10 mouse cellular contexts compared by ENCODE assay signal in genomic region chr14:24008252-24008651, GRCm38 (mm10). TPM values are rescaled to one million over a fixed set of nuclear protein-coding genes. Genes with fewer than 3 reads are reported as not detected.
DNase-seq lines count a peak whose midpoint lies in the region; ATAC-seq and TF ChIP-seq lines count a peak whose summit lies in the region.
"Had no signal": no experiment of that assay in that cellular context is flagged by ENCODE, and none has a peak within 500 bp of the region (broad histone marks: within the 10 kb centered on the region; RNA-seq: fewer than 3 reads in every experiment).

No protein-coding gene starts in this region.

- no peaks in the 10 kb centered on the region for H3K36me3 ChIP-seq in heart, embryonic 12.5 days
- H3K36me3 ChIP-seq in G1E (replicated peaks) = no peaks in the 10 kb centered on the region
- H3K36me3 ChIP-seq in neural tube, embryonic 11.5 days (ENCODE audit: control insufficient read depth, insufficient read depth, low read length) = no peaks in the 10 kb centered on the region
- H3K36me3 ChIP-seq: limb, embryonic 12.5 days had no signal

- peak; percentile 27 to 87 for DNase-seq in heart, adult 18-20 months
- no peak for DNase-seq in G1E (ENCODE audit: low spot score)
- peak; percentile 73 to 88 for DNase-seq in cerebellum, postnatal 25 days
- peak; percentile 63 to 81 for DNase-seq in gastrocnemius, postnatal 4 days (ENCODE audit: low spot score in 2 of 2)
- DNase-seq in left cerebral cortex, adult 11 months (ENCODE audit: low spot score) = peak; percentile 69
- DNase-seq in neural tube, embryonic 11.5 days (ENCODE audit: low spot score) = peak; percentile 81
- DNase-seq in urinary bladder, postnatal 4 days (ENCODE audit: low spot score in 2 of 2) = peak; percentile 57 to 89

- no peak for ATAC-seq in heart, embryonic 12.5 days (ENCODE audit: insufficient number of reproducible peaks, low FRiP score)
- no peak for ATAC-seq in G1E (ENCODE audit: extremely low read depth, insufficient number of reproducible peaks, low FRiP score, poor library complexity, severe bottlenecking)
- no peak for ATAC-seq in neural tube, embryonic 11.5 days (ENCODE audit: insufficient read depth, low FRiP score, low TSS enrichment)

- 0 out of 2 replicates have a peak, but pooled peaks have one; percentile 11 for TF ChIP-seq CTCF in G1E (IDR thresholded peaks at IDR 0.05; ENCODE audit: low read depth, low read length)

- no peak overlapping the region for H3K9ac ChIP-seq in heart, embryonic 12.5 days
- no peak overlapping the region for H3K9ac ChIP-seq in neural tube, embryonic 11.5 days (ENCODE audit: low read length)
- H3K9ac ChIP-seq: limb, embryonic 12.5 days had no signal

- H3K4me2 ChIP-seq in heart, embryonic 12.5 days = no peak overlapping the region
- no peak overlapping the region for H3K4me2 ChIP-seq in neural tube, embryonic 11.5 days (ENCODE audit: low read depth)
- H3K4me2 ChIP-seq: limb, embryonic 12.5 days had no signal

- H3K9me3 ChIP-seq in heart, embryonic 12.5 days (replicated peaks) = no peaks in the 10 kb centered on the region
- H3K9me3 ChIP-seq in G1E (replicated peaks) = peaks cover 17% of the 10 kb centered on the region
- H3K9me3 ChIP-seq in neural tube, embryonic 11.5 days (ENCODE audit: control insufficient read depth, low read length) = no peaks in the 10 kb centered on the region
- H3K9me3 ChIP-seq: limb, embryonic 12.5 days had no signal

- peaks cover 8% of the 10 kb centered on the region for H3K4me1 ChIP-seq in heart, embryonic 12.5 days (replicated peaks)
- H3K4me1 ChIP-seq in G1E (ENCODE audit: insufficient read depth, low read depth, low read length) = no peaks in the 10 kb centered on the region
- no peaks in the 10 kb centered on the region for H3K4me1 ChIP-seq in neural tube, embryonic 11.5 days (ENCODE audit: control insufficient read depth, insufficient read depth, low read length)

- no peak overlapping the region for H3K27ac ChIP-seq in heart, embryonic 12.5 days (ENCODE audit: poor library complexity, severe bottlenecking)
- no peak overlapping the region for H3K27ac ChIP-seq in neural tube, embryonic 11.5 days (ENCODE audit: low read depth, low read length)
- H3K27ac ChIP-seq: limb, embryonic 12.5 days had no signal

- 11% methylated on average over 7 of the region's 7 CpGs for WGBS in heart, embryonic 12.5 days
- 14% methylated on average over 7 of the region's 7 CpGs for WGBS in neural tube, embryonic 11.5 days

- no peak overlapping the region for H3K4me3 ChIP-seq in heart, embryonic 12.5 days
- H3K4me3 ChIP-seq in G1E (ENCODE audit: low read depth, low read length) = no peak overlapping the region
- H3K4me3 ChIP-seq in neural tube, embryonic 11.5 days (ENCODE audit: low read depth, low read length) = no peak overlapping the region
- H3K4me3 ChIP-seq: limb, embryonic 12.5 days had no signal

- peaks cover 85% of the 10 kb centered on the region for H3K27me3 ChIP-seq in heart, embryonic 12.5 days (replicated peaks)
- H3K27me3 ChIP-seq in G1E (ENCODE audit: insufficient read depth, low read length) = no peaks in the 10 kb centered on the region
- H3K27me3 ChIP-seq in neural tube, embryonic 11.5 days (ENCODE audit: control insufficient read depth, insufficient read depth, low read length) = peaks cover 21% of the 10 kb centered on the region

RNA-seq across cellular contexts. Expression of gene Kcnma1, which starts 6.0 kb away (rescaled TPM):
- under 1 TPM; 0.69 to 0.79 TPM for total RNA-seq in heart, adult 18-20 months (2021)
- 0.37 and 0.42 TPM in 2 replicates for polyA plus RNA-seq in heart, embryonic 12.5 days (2016; fragmentation: Nextera tagmentation; extraction: Ambion mirVana)
- total RNA-seq in G1E (2014; fragmentation: Nextera tagmentation) (not detected in 2 replicates), G1E (2017) (0.12 and 0.27 TPM in 2 replicates)
- not detected in 2 replicates for polyA plus RNA-seq in G1E (2012)
- 10 to 100 TPM; 26.6 to 32.2 TPM for total RNA-seq in gastrocnemius, postnatal 4 days (2021)
- polyA plus RNA-seq in neural tube, embryonic 11.5 days (2014; fragmentation: Nextera tagmentation; extraction: Ambion mirVana) = 2.5 and 2.7 TPM in 2 replicates
- total RNA-seq: MEL had no signal

Comparison
In these comparisons a context has a peak if more than half of its experiments do, and no peak if none do; other contexts are left out.
1. RNA of gene Kcnma1, which starts 6.0 kb away (total RNA-seq): 26.6 to 32.2 TPM in gastrocnemius, postnatal 4 days; 0.69 to 0.79 TPM in heart, adult 18-20 months and 0.12 to 0.27 TPM in G1E; every median in the first group is over 10 times any median in the second.